Mouse (Mus musculus): ENCODE measurements around the gene Gm10491.

Gm10491 gene

DNA sequence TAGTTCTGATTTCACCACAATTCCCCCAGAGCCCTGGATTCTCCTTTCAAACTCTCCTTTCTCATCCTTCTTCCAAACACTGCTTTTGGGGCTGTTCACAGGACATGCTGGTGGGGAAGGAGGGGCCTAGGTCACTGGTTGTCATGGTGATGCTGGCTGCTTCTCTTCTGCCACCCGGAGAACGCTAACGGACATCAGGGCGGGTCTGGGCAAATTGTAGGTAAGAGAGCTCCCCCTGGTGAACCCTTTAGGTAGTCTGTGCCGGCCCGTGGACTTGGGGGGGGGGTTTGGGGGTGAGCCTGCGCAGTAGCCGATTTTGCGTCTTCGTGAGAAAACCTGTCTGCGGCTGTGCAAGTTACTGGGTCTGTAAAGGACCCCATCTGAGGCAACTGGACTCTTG, 27.8 kb downstream of the Gm10491 start:
- 3% methylated on average over 11 of the region's 11 CpGs for WGBS

DNA sequence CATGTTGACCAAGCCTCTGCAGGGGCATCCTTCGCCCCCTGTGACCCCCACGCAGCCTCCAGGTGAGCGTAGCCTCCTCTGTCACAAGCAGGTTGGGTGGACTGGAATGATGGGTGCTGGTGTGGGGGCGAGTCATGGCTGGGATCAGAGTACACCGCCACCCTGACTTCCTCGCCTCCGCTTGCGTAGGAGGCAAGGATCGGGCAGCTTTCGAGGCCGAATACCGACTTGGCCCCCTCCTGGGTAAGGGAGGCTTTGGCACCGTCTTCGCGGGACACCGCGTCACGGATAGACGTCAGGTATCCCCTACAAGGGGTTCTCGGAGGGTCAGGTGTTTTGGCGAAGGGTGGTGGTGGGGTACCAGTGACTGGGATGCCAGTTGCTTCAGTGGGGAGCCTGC, 29.1 kb downstream of the Gm10491 start:
- WGBS = 5% methylated on average over 21 of the region's 21 CpGs

DNA sequence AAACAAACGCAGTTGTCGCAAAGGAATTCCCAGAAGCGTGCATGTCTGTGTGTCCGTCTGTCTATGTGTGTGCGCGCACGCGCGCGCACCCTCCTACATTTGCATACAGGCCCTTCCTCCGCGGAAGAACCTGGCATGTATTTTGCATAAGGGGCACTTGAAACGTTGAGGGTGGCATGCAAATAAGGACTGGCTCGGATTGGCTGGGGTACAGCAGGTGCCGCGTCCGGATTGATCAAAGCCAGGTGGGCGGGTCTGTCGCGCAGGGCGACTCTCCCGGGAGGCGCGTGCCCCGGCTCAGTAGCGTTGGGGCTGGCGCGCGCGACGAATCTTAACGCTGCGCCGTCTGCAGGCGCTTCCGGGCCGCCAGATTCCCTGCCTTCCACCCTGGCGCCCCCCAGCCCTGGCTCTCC, 29.6 kb downstream of the Gm10491 start, which contains the start of gene Pim2:
TSS of gene Pim2 (plus strand) at position 256 of the 413 bp plus-strand sequence.
- 2% methylated on average over 38 of the region's 38 CpGs for WGBS

DNA sequence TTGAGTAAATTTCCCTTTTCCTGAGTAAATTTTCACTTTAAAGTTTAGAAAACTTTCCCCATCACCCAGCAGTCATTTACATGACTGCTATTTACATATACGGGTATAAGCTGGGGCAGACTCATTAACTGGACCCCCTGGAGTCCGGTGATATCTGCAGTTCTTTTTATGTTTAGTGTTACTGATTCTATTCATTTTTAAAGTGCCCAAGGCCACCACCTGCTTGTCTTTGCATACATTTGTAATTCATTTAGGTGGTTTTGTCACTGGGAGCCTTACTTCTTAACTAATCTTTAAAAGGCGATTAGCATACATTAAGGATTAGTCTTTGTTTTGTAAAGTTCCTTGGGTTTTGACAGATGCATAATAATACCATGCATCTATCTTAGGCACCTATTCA, 37.8 kb downstream of the Gm10491 start:
- WGBS = 56% methylated on average over 3 of the region's 3 CpGs

DNA sequence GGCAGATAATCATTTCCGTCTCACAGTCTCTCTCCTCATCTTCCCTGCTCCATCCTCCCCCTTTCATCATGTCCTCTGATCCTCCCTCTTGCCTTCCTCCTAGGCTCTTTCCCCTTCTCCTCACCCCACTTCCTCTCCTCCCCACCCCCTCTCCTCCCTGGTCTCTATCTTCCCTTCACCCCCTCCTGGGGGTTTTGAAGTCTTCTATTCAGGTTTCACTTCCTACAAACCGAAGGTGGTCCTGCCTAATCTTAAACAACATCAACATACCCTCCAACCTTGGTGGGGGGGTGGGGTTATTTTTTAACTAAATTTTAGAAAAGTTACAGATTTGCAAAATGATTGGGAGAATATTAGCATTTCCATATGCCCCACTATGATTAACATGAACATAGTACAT, 39.1 kb downstream of the Gm10491 start:
- WGBS = 35% methylated on average over 2 of the region's 2 CpGs

DNA sequence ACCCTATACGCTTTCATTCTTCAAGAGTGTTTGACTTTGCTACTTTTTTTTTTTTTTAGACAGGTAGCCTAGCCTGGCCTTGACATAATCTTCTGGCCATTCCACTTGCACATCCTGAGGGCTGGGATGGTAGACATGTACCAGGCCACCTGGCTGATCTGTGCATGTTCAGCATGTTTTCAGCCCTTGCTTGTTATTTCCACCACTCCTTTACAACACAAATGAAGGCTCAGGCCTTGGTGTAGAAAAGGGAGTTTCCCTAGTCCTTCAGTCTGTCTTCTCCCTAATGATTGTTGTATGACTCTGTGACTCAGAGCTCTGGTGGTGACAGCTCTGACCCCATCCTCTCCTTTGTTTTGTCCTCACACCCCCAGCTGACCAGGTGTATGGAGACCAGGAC, 40.5 kb downstream of the Gm10491 start:
- WGBS = 93% methylated on average over 1 of the region's 1 CpGs

DNA sequence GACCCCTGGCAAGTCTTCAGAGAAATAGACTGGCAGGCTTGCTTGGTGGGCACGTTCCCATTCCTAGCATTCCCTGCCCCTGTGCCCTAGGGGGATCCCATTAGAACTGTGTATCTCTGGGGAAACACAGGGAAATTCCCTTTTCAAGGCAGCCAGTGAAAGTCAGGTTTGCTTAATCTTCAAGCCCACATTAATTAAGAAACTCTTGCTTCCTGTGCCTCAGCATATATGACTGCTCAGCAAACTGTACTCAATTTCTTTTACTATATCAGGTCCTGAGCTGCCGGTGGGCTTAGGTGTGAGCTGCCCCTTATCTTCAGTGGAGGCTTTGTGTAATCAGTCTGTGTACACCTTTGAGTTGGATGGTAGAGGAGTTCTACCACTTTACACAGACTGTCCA, 41.8 kb downstream of the Gm10491 start:
- 65% methylated on average over 2 of the region's 2 CpGs for WGBS

DNA sequence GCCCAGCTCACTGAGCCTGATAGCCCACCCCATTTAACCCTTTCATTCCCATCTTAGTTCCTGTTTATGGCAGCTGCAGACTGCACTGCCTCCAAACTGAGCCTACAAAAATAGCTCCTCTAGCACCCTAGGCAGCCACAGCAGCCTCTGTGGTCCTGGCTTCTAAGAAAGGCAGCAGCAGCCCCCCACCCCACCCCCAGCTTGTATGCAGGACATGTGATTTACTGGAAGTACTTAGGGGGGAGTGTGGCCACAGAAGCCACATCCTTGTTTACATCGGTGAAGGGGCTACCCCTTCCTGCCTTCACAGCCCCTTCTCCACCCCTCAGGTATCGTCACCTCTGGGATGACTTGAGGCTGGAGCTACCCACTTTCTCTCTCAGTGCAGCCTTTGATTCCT, 42.3 kb downstream of the Gm10491 start:
- 71% methylated on average over 2 of the region's 2 CpGs for WGBS

DNA sequence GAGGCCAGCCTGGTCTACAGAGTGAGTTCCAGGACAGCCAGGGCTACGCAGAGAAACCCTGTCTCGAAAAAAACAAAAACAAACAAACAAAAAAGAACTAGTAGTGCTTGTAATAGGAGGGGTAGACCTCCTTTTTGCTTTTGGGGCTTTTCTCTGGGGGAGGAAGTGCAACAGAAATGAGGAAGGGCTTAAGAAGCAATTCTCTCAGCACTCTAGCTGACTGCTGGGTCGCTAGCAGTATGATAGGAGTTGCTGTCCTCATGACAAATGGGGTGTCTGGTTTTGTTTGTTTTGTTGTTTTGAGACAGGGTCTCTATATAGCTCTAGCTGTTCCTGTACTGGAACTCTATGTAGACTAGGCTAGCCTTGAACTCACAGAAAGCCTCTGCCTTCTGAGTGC, 43.1 kb downstream of the Gm10491 start:
- WGBS = 72% methylated on average over 3 of the region's 3 CpGs

DNA sequence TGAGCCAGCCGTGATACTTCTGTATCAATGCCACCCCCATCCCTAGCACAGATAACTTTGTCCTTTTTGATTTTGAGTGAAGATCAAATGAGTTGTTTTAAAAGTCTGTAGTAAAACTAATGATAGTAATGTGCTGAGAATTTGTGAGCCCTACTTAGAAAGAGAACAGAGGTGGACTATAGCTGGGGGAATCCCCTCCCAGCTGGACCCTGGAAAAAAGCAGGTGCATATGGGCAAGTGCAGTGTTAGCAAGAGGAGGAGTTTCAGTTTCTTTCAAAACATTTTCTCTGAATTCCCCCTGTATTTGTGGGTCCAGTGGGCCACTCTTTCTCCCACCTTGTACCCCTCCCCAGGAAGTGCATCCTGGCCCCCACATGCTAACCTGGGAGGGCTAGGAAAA, 44.5 kb downstream of the Gm10491 start:
- 47% methylated on average over 1 of the region's 1 CpGs for whole genome bisulfite sequencing

DNA sequence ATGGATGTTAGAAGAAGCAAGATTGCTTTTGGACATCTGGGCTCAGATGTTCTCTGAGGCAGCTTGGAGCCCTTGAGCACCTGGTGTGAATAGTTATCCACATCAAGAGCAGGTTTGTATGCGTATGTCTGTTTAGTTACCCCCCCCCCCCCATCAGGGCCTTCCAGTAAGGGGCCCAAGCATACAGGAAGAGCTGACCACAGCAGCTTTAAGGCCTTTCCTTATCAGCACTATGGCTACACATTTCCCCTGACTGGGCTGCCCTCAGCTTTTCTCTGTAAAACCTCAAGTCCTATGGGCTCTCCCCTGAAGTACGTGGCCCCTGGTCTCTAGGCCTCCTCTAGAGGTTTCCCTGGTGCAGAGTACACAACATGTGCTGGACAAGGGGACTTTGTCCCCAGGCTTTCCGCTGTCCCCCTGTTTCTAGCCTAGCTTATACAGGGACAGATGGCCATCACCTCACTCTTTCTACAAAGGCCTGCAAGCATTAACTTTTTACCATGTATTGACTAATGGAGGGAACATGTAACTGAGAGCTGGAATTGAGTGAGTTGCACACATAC, 48.4 kb downstream of the Gm10491 start:
- WGBS = 85% methylated on average over 3 of the region's 3 CpGs

All from cerebral cortex, adult 2 months (tissue).